Mouse (Mus musculus): Measurements from ENCODE around the gene Rbfox1. TPM values are rescaled to one million over a fixed set of nuclear protein-coding genes. Genes with fewer than 3 reads are reported as not detected.

Rbfox1 gene
- polyA plus RNA-seq, 1 experiment = 5.6 TPM

- H3K4me1 ChIP-seq (replicated peaks; ENCODE audit: control insufficient read depth, insufficient read depth, low read length) = no peaks in the 10 kb centered on the region
- no peak for DNase-seq
- H3K36me3 ChIP-seq (ENCODE audit: control insufficient read depth, insufficient read depth, low read length) = no peaks in the 10 kb centered on the region
- TF ChIP-seq CTCF (IDR thresholded peaks at IDR 0.05; ENCODE audit: borderline replicate concordance, control insufficient read depth, extremely low read depth, insufficient read depth, low read length, poor library complexity) = no peak
- no peak for TF ChIP-seq POLR2A (IDR thresholded peaks at IDR 0.05; ENCODE audit: control insufficient read depth, extremely low read depth, insufficient read depth, low read length, poor library complexity)
- WGBS = 70% methylated on average over 2 of the region's 2 CpGs
- no peak overlapping the region for H3K4me3 ChIP-seq (ENCODE audit: control insufficient read depth, insufficient read depth, low read length)
- H3K27me3 ChIP-seq (ENCODE audit: control insufficient read depth, insufficient read depth, low read length) = no peaks in the 10 kb centered on the region
- H3K27ac ChIP-seq (ENCODE audit: control insufficient read depth, insufficient read depth, low read length) = no peak overlapping the region
These were observed 26.7 kb downstream of the Rbfox1 start for GRCm38 (mm10) chr16:5911880-5912327.

GRCm38 (mm10) chr16:5917937-5918336 is 32.8 kb downstream of the Rbfox1 start:
- Histone ChIP-seq H3K27ac (ENCODE audit: control insufficient read depth, insufficient read depth, low read length) (no peak overlapping the region), H3K4me3 (ENCODE audit: control insufficient read depth, insufficient read depth, low read length) (no peak overlapping the region), H3K4me1 (replicated peaks; ENCODE audit: control insufficient read depth, insufficient read depth, low read length) (no peaks in the 10 kb centered on the region), H3K36me3 (ENCODE audit: control insufficient read depth, insufficient read depth, low read length) (no peaks in the 10 kb centered on the region), H3K27me3 (ENCODE audit: control insufficient read depth, insufficient read depth, low read length) (no peaks in the 10 kb centered on the region)
- no peak for DNase-seq
- TF ChIP-seq POLR2A (IDR thresholded peaks at IDR 0.05; ENCODE audit: control insufficient read depth, extremely low read depth, insufficient read depth, low read length, poor library complexity) = no peak
- no peak for TF ChIP-seq CTCF (IDR thresholded peaks at IDR 0.05; ENCODE audit: borderline replicate concordance, control insufficient read depth, extremely low read depth, insufficient read depth, low read length, poor library complexity)

GRCm38 (mm10) chr16:5926986-5927385 is 41.8 kb downstream of the Rbfox1 start:
- no peak for TF ChIP-seq POLR2A (IDR thresholded peaks at IDR 0.05; ENCODE audit: control insufficient read depth, extremely low read depth, insufficient read depth, low read length, poor library complexity)
- TF ChIP-seq CTCF (IDR thresholded peaks at IDR 0.05; ENCODE audit: borderline replicate concordance, control insufficient read depth, extremely low read depth, insufficient read depth, low read length, poor library complexity) = no peak
- no peaks in the 10 kb centered on the region for H3K4me1 ChIP-seq (replicated peaks; ENCODE audit: control insufficient read depth, insufficient read depth, low read length)
- WGBS = 88% methylated on average over 1 of the region's 1 CpGs

GRCm38 (mm10) chr16:5931680-5932079 is 46.5 kb downstream of the Rbfox1 start:
- H3K4me3 ChIP-seq (ENCODE audit: control insufficient read depth, insufficient read depth, low read length) = no peak overlapping the region
- WGBS = 31% methylated on average over 7 of the region's 7 CpGs
- H3K27me3 ChIP-seq (ENCODE audit: control insufficient read depth, insufficient read depth, low read length) = no peaks in the 10 kb centered on the region
- H3K36me3 ChIP-seq (ENCODE audit: control insufficient read depth, insufficient read depth, low read length) = no peaks in the 10 kb centered on the region
- peak; percentile 22 for DNase-seq
- H3K4me1 ChIP-seq (replicated peaks; ENCODE audit: control insufficient read depth, insufficient read depth, low read length) = no peaks in the 10 kb centered on the region
- H3K27ac ChIP-seq (ENCODE audit: control insufficient read depth, insufficient read depth, low read length) = no peak overlapping the region
- no peak for TF ChIP-seq POLR2A (IDR thresholded peaks at IDR 0.05; ENCODE audit: control insufficient read depth, extremely low read depth, insufficient read depth, low read length, poor library complexity)
- no peak for TF ChIP-seq CTCF (IDR thresholded peaks at IDR 0.05; ENCODE audit: borderline replicate concordance, control insufficient read depth, extremely low read depth, insufficient read depth, low read length, poor library complexity)

More at GRCm38 (mm10) chr16:5926986-5927385, 41.8 kb downstream of the Rbfox1 start:
- Histone ChIP-seq H3K4me3 (ENCODE audit: control insufficient read depth, insufficient read depth, low read length) (no peak overlapping the region), H3K27ac (ENCODE audit: control insufficient read depth, insufficient read depth, low read length) (no peak overlapping the region), H3K36me3 (ENCODE audit: control insufficient read depth, insufficient read depth, low read length) (no peaks in the 10 kb centered on the region), H3K27me3 (ENCODE audit: control insufficient read depth, insufficient read depth, low read length) (no peaks in the 10 kb centered on the region)
- DNase-seq = no peak

- H3K27ac ChIP-seq (ENCODE audit: control insufficient read depth, insufficient read depth, low read length) = no peak overlapping the region
- DNase-seq = no peak
- no peaks in the 10 kb centered on the region for H3K27me3 ChIP-seq (ENCODE audit: control insufficient read depth, insufficient read depth, low read length)
- no peaks in the 10 kb centered on the region for H3K36me3 ChIP-seq (ENCODE audit: control insufficient read depth, insufficient read depth, low read length)
- H3K4me1 ChIP-seq (replicated peaks; ENCODE audit: control insufficient read depth, insufficient read depth, low read length) = no peaks in the 10 kb centered on the region
- TF ChIP-seq CTCF (IDR thresholded peaks at IDR 0.05; ENCODE audit: borderline replicate concordance, control insufficient read depth, extremely low read depth, insufficient read depth, low read length, poor library complexity) = no peak
- TF ChIP-seq POLR2A (IDR thresholded peaks at IDR 0.05; ENCODE audit: control insufficient read depth, extremely low read depth, insufficient read depth, low read length, poor library complexity) = no peak
- 52% methylated on average over 4 of the region's 4 CpGs for WGBS
- H3K4me3 ChIP-seq (ENCODE audit: control insufficient read depth, insufficient read depth, low read length) = no peak overlapping the region
These were observed 54.9 kb downstream of the Rbfox1 start for GRCm38 (mm10) chr16:5940016-5940415.

GRCm38 (mm10) chr16:5945682-5946081 is 60.5 kb downstream of the Rbfox1 start:
- no peak overlapping the region for H3K4me3 ChIP-seq (ENCODE audit: control insufficient read depth, insufficient read depth, low read length)
- no peaks in the 10 kb centered on the region for H3K27me3 ChIP-seq (ENCODE audit: control insufficient read depth, insufficient read depth, low read length)
- no peak for DNase-seq
- H3K36me3 ChIP-seq (ENCODE audit: control insufficient read depth, insufficient read depth, low read length) = no peaks in the 10 kb centered on the region
- no peaks in the 10 kb centered on the region for H3K4me1 ChIP-seq (replicated peaks; ENCODE audit: control insufficient read depth, insufficient read depth, low read length)
- TF ChIP-seq CTCF (IDR thresholded peaks at IDR 0.05; ENCODE audit: borderline replicate concordance, control insufficient read depth, extremely low read depth, insufficient read depth, low read length, poor library complexity) = no peak
- no peak for TF ChIP-seq POLR2A (IDR thresholded peaks at IDR 0.05; ENCODE audit: control insufficient read depth, extremely low read depth, insufficient read depth, low read length, poor library complexity)
- H3K27ac ChIP-seq (ENCODE audit: control insufficient read depth, insufficient read depth, low read length) = no peak overlapping the region
- WGBS = 82% methylated on average over 1 of the region's 1 CpGs

GRCm38 (mm10) chr16:5953106-5953505 is 68.0 kb downstream of the Rbfox1 start:
- no peak overlapping the region for H3K4me3 ChIP-seq (ENCODE audit: control insufficient read depth, insufficient read depth, low read length)
- TF ChIP-seq CTCF (IDR thresholded peaks at IDR 0.05; ENCODE audit: borderline replicate concordance, control insufficient read depth, extremely low read depth, insufficient read depth, low read length, poor library complexity) (no peak), POLR2A (IDR thresholded peaks at IDR 0.05; ENCODE audit: control insufficient read depth, extremely low read depth, insufficient read depth, low read length, poor library complexity) (no peak)
- no peaks in the 10 kb centered on the region for H3K36me3 ChIP-seq (ENCODE audit: control insufficient read depth, insufficient read depth, low read length)
- H3K27me3 ChIP-seq (ENCODE audit: control insufficient read depth, insufficient read depth, low read length) = no peaks in the 10 kb centered on the region
- DNase-seq = no peak
- WGBS = 84% methylated on average over 3 of the region's 3 CpGs
- H3K4me1 ChIP-seq (replicated peaks; ENCODE audit: control insufficient read depth, insufficient read depth, low read length) = no peaks in the 10 kb centered on the region
- H3K27ac ChIP-seq (ENCODE audit: control insufficient read depth, insufficient read depth, low read length) = no peak overlapping the region

Data from thymus, adult 2 months (tissue).